Mouse (Mus musculus) kidney, postnatal 0 days (tissue): ENCODE measurements around the gene Adamts16. TPM values are rescaled to one million over a fixed set of nuclear protein-coding genes. Genes with fewer than 3 reads are reported as not detected.
"Not testable (repeated sequence)": the region's sequence is repeated elsewhere in the genome, so short reads cannot be mapped to it uniquely, and the experiment has no call there.

ENCODE experiments used
- ATAC-seq: fragments of 200-750 bp; cut with Nextera tagmentation; replicated peaks from 2 replicates; pipeline ENCODE4 v1.8.0; 2017; ENCODE audit warnings: low read depth, moderate number of reproducible peaks, moderate TSS enrichment, moderate library complexity; ENCODE audit not compliant: low FRiP score
- DNase-seq: peaks from one replicate; pipeline ENCODE4 v3.0.0-alpha.2; 2016; ENCODE audit warnings: low spot score
- H3K27ac ChIP-seq: fragments of 300-500 bp; sonication (generic); 2 replicates; pipeline ENCODE4 v1.5.1; 2014; ENCODE audit warnings: mild to moderate bottlenecking
- H3K27me3 ChIP-seq: fragments of 300-500 bp; sonication (generic); 2 replicates; pipeline ENCODE4 v1.6.1; 2014; ENCODE audit warnings: low read length, mixed read lengths; ENCODE audit not compliant: insufficient read depth
- H3K36me3 ChIP-seq: fragments of 300-500 bp; sonication (generic); 2 replicates; pipeline ENCODE4 v1.6.1; 2014; ENCODE audit warnings: low read length, mixed read lengths; ENCODE audit not compliant: insufficient read depth
- H3K4me1 ChIP-seq: fragments of 300-500 bp; sonication (generic); replicated peaks from 2 replicates; pipeline ENCODE4 v1.6.1; 2014; ENCODE audit warnings: antibody characterized with exemption, low read length, mixed read lengths; ENCODE audit not compliant: insufficient read depth
- H3K4me2 ChIP-seq: fragments of 300-500 bp; sonication (generic); 2 replicates; pipeline ENCODE4 v1.6.1; 2014; ENCODE audit warnings: mild to moderate bottlenecking, low read length, moderate library complexity, mixed read lengths
- H3K4me3 ChIP-seq: fragments of 300-500 bp; sonication (generic); replicated peaks from 2 replicates; pipeline ENCODE4 v1.5.1; 2014; ENCODE audit warnings: low read depth, low read length
- H3K9ac ChIP-seq: fragments of 300-500 bp; sonication (generic); 2 replicates; pipeline ENCODE4 v1.6.1; 2014; ENCODE audit warnings: low read depth, low read length
- H3K9me3 ChIP-seq: fragments of 300-500 bp; sonication (generic); replicated peaks from 2 replicates; pipeline ENCODE4 v1.6.1; 2016; ENCODE audit warnings: low read length, inconsistent platforms, mixed read lengths
- CTCF ChIP-seq: IDR thresholded peaks from 2 replicates; pipeline ENCODE4 v1.5.1; 2016; ENCODE audit warnings: antibody characterized with exemption, low read depth, mild to moderate bottlenecking, moderate library complexity
- WGBS: fragments of 180-500 bp; shearing (Covaris S2); extraction: QIAGEN DNeasy Blood & Tissue Kit; methylation state at CpG from one replicate; pipeline ENCODE4 v1.1.7; 2014; 5-methylcytosine and 5-hydroxymethylcytosine counted together
- polyA plus RNA-seq: library from polyadenylated mRNA; unstranded; fragments of >200 nt; fragmentation: Nextera tagmentation; extraction: Ambion mirVana; gene quantifications from 2 replicates; pipeline ENCODE4 v1.2.1, GENCODE M21; 2015

Gene Adamts16
- 11.8 and 13.8 TPM in 2 replicates for polyA plus RNA-seq

DNA sequence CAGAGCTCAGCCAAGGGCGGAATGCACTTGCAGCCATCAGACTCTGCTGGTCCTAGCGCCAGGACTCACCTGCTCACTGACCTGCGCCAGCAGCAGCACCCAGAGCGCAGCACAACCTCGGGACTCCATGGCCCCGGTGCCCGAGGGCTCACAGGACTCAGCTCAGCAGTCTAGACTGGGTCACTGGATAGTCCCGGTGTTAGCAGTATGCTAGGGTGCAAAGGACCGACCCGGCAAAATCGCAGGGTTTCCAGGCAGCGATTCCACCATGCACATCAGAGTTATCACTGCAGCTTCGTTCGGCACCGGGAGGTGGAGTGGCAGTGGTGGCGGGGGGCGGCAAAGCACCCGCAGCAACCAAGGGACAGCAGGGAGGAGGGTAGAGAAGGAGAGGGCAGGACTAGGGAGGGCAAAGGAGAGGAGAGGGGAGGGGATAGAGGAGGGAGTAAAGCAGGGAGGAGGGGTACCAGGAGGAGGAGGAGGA lies at the start of gene Adamts16:
Gene Adamts16, minus strand, starts transcription at position 391 of the 484 bp plus-strand sequence.
- Histone ChIP-seq H3K4me3 (peak within 1 kb of the TSS; percentile 46), H3K9me3 (no peaks in the 10 kb centered on the region), H3K27me3 (no peaks in the 10 kb centered on the region), H3K9ac (peak within 1 kb of the TSS; percentile 57), H3K27ac (no peak within 1 kb of the TSS), H3K4me2 (peak within 1 kb of the TSS; percentile 72), H3K4me1 (peaks cover 17% of the 10 kb centered on the region), H3K36me3 (no peaks in the 10 kb centered on the region)
- peak; percentile 59 for DNase-seq
- peak; percentile 55 for ATAC-seq
- peak; percentile 46; the same call in 1 of the 2 replicates for TF ChIP-seq CTCF
- under 1% methylated on average over 18 of the region's 18 CpGs for WGBS

DNA sequence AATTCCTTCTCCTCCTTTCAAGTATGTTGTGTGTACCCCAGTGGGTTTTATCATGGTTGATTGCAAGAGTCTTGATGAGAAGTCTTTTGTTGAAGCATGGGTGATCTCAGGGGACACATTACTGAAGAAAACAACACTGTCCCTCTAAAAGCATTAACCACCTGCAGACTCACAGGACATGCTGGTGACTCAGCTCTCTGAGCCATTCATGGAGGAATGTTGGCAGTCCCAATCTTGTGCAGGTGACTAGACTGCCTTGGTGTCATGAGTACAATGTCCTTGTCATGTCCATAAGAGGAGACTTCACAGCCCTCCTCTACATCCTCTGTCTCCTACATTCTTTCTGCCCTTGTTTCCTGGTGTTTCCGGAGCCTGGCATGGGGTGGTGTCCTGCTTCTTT lies 45.5 kb upstream of the Adamts16 start:
- H3K27ac ChIP-seq = no peak overlapping the region
- TF ChIP-seq CTCF = no peak
- no peaks in the 10 kb centered on the region for H3K9me3 ChIP-seq
- ATAC-seq (no peak), DNase-seq (no peak)
- no peaks in the 10 kb centered on the region for H3K27me3 ChIP-seq
- 89% methylated on average over 1 of the region's 1 CpGs for whole genome bisulfite sequencing
- H3K4me2 ChIP-seq = no peak overlapping the region
- H3K4me3 ChIP-seq = no peak overlapping the region
- no peak overlapping the region for H3K9ac ChIP-seq
- H3K4me1 ChIP-seq = no peaks in the 10 kb centered on the region; the same call in 1 of the 2 replicates
- H3K36me3 ChIP-seq = no peaks in the 10 kb centered on the region

- H3K27me3 ChIP-seq = no peaks in the 10 kb centered on the region
- no peak overlapping the region; the same call in 1 of the 2 replicates for H3K27ac ChIP-seq
- no peak overlapping the region for H3K9ac ChIP-seq
- DNase-seq (no peak), ATAC-seq (no peak)
- no peaks in the 10 kb centered on the region; the same call in 1 of the 2 replicates for H3K4me1 ChIP-seq
- WGBS = 76% methylated on average over 2 of the region's 2 CpGs
- H3K4me2 ChIP-seq = no peak overlapping the region
- H3K4me3 ChIP-seq = no peak overlapping the region
- TF ChIP-seq CTCF = no peak
- no peaks in the 10 kb centered on the region for H3K9me3 ChIP-seq
- H3K36me3 ChIP-seq = no peaks in the 10 kb centered on the region
Observed at GRCm38 (mm10) chr13:70885006-70885405, 43.4 kb upstream of the Adamts16 start.

DNA sequence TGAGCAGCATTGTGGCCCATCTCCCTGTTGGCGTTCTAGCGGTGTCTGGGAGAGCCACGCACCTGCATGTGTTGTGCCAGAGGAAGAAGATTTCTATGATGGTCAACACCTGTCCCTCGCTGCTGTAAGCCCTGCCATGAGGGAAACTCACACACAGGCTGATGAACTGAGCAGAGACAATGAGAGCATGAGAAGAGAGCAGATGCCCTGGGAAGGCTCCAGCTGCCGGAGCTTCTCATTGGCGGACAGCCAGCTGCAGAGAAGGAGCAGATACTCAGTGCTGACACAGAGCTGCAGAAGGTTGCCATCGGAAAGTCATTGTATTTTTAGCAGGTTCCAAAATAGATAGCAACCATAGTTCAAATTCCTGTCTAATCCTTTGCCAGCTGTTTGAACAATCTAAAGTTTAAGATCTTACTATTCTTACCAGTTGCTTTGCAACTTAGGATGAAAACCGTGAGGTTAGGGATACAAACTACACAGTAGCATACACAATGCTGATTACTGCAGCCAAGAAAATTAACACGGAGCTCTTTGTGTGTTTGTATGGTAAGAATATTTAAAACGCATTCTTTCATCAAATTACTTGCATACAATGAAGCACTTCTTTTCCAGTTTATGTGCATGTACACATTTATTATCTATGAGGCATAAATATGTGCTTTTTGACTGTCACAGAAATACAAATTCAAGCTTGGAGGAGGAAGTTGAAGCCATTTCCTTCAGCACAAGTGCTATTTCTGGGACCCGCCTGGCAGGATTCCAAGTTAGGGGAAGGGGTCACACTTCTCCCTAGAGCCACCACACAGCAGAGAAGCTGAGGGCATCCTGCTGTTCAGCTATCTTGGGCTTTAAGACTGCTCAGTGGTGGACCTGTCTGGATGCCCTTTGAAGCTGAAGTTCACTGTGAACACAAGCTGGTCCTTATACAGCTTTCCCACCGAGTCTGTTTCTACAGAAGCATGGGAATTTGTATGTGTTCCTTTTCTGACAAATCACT lies 42.6 kb upstream of the Adamts16 start:
- DNase-seq (peak; percentile 53), ATAC-seq (no peak)
- no peak overlapping the region for H3K9ac ChIP-seq
- H3K27ac ChIP-seq = peak overlapping the region; percentile 54; the same call in 1 of the 2 replicates
- H3K36me3 ChIP-seq = no peaks in the 10 kb centered on the region
- no peaks in the 10 kb centered on the region for H3K27me3 ChIP-seq
- TF ChIP-seq CTCF = no peak
- H3K9me3 ChIP-seq = no peaks in the 10 kb centered on the region
- 52% methylated on average over 12 of the region's 12 CpGs for WGBS
- no peak overlapping the region for H3K4me2 ChIP-seq
- H3K4me1 ChIP-seq = no peaks in the 10 kb centered on the region; the same call in 1 of the 2 replicates
- no peak overlapping the region for H3K4me3 ChIP-seq

GRCm38 (mm10) chr13:70879971-70880370 lies 38.4 kb upstream of the Adamts16 start:
- not testable (repeated sequence) for H3K9me3 ChIP-seq, H3K27ac ChIP-seq, H3K27me3 ChIP-seq, H3K4me3 ChIP-seq, DNase-seq, H3K4me2 ChIP-seq, H3K9ac ChIP-seq, H3K36me3 ChIP-seq, ATAC-seq, H3K4me1 ChIP-seq
- WGBS = 71% methylated on average over 2 of the region's 2 CpGs

- 98% methylated on average over 1 of the region's 1 CpGs for WGBS
- Histone ChIP-seq H3K4me2 (no peak overlapping the region), H3K9me3 (no peaks in the 10 kb centered on the region), H3K9ac (no peak overlapping the region), H3K4me3 (no peak overlapping the region), H3K27me3 (no peaks in the 10 kb centered on the region), H3K4me1 (no peaks in the 10 kb centered on the region), H3K36me3 (no peaks in the 10 kb centered on the region), H3K27ac (no peak overlapping the region)
- no peak for TF ChIP-seq CTCF
- ATAC-seq = no peak
- no peak for DNase-seq
Observed at GRCm38 (mm10) chr13:70877550-70877913, 35.9 kb upstream of the Adamts16 start.
